Mouse (Mus musculus) hindbrain, postnatal 0 days (tissue): ENCODE data around the gene Pdlim5. TPM values are rescaled to one million over a fixed set of nuclear protein-coding genes. Genes with fewer than 3 reads are reported as not detected.

Source experiments
- ATAC-seq: fragments of 200-750 bp; cut with Nextera tagmentation; 2 replicates; pipeline ENCODE4 v1.8.0; 2017; ENCODE audit warnings: mild to moderate bottlenecking, moderate TSS enrichment, moderate library complexity
- DNase-seq: peaks from one replicate; pipeline ENCODE4 v3.0.0-alpha.2; 2015; ENCODE audit warnings: low spot score
- H3K27ac ChIP-seq: fragments of 300-500 bp; sonication (generic); 2 replicates; pipeline ENCODE4 v1.5.1; 2014; ENCODE audit warnings: mild to moderate bottlenecking
- H3K27me3 ChIP-seq: fragments of 300-500 bp; sonication (generic); 2 replicates; pipeline ENCODE4 v1.6.1; 2014; ENCODE audit warnings: low read length, mixed read lengths; ENCODE audit not compliant: insufficient read depth
- H3K36me3 ChIP-seq: fragments of 300-500 bp; sonication (generic); 2 replicates; pipeline ENCODE4 v1.6.1; 2014; ENCODE audit warnings: low read length, mixed read lengths; ENCODE audit not compliant: insufficient read depth
- H3K4me1 ChIP-seq: fragments of 300-500 bp; sonication (generic); 2 replicates; pipeline ENCODE4 v1.6.1; 2014; ENCODE audit warnings: antibody characterized with exemption, low read length, mixed read lengths; ENCODE audit not compliant: insufficient read depth
- H3K4me2 ChIP-seq: fragments of 300-500 bp; sonication (generic); 2 replicates; pipeline ENCODE4 v1.6.1; 2014; ENCODE audit warnings: low read depth, mild to moderate bottlenecking, low read length, moderate library complexity, mixed read lengths
- H3K4me3 ChIP-seq: fragments of 300-500 bp; sonication (generic); 2 replicates; pipeline ENCODE4 v1.5.1; 2014; ENCODE audit warnings: low read length
- H3K9ac ChIP-seq: fragments of 300-500 bp; sonication (generic); replicated peaks from 2 replicates; pipeline ENCODE4 v1.6.1; 2014; ENCODE audit warnings: mild to moderate bottlenecking, low read length, moderate library complexity, mixed read lengths
- H3K9me3 ChIP-seq: fragments of 300-500 bp; sonication (generic); 2 replicates; pipeline ENCODE4 v1.6.1; 2016; ENCODE audit warnings: low read length, mixed read lengths
- CTCF ChIP-seq: IDR thresholded peaks from 2 replicates; pipeline ENCODE4 v1.5.1; 2016; ENCODE audit warnings: antibody characterized with exemption, control low read depth, low read depth
- WGBS: fragments of 180-500 bp; shearing (Covaris S2); extraction: QIAGEN DNeasy Blood & Tissue Kit; methylation state at CpG from one replicate; pipeline ENCODE4 v1.1.7; 2014; 5-methylcytosine and 5-hydroxymethylcytosine counted together
- polyA plus RNA-seq: library from polyadenylated mRNA; unstranded; fragments of >200 nt; fragmentation: Nextera tagmentation; extraction: Ambion mirVana; gene quantifications from 2 replicates; pipeline ENCODE4 v1.2.1, GENCODE M21; 2015
- total RNA-seq: library from RNA; depleted of rRNA; stranded (reverse); fragments of >200 nt; gene quantifications from 2 replicates; pipeline ENCODE4 v1.2.3, GENCODE M21; 2014

Gene Pdlim5
- total and polyA plus RNA-seq, 2 experiments from 2014 or later = 17.0 to 29.7 TPM

DNA sequence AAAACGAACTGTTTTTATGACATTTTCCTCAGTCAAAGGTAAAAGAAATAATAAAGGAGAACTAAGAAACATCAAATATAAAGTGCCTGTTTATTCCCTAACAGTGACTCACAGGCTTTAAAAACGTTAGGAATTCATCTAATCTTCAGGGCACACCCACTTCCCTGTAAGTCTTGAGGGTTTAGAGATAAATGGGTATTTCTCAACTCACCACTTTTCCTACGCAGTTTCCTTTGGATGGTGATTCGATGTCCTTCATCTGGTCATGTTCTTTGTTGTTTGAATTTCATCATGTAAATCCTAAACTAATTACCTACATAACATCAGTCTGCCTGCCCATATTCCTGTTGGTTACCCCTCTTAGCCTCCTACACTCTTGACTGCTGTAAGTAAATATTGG, 62.8 kb downstream of the Pdlim5 start:
- TF ChIP-seq CTCF = no peak
- DNase-seq (no peak), ATAC-seq (no peak)
- no peaks in the 10 kb centered on the region for H3K27me3 ChIP-seq
- no peaks in the 10 kb centered on the region for H3K9me3 ChIP-seq
- no peak overlapping the region for H3K27ac ChIP-seq
- 80% methylated on average over 4 of the region's 4 CpGs for WGBS
- H3K4me3 ChIP-seq = no peak overlapping the region
- H3K4me1 ChIP-seq = no peaks in the 10 kb centered on the region
- H3K4me2 ChIP-seq = no peak overlapping the region
- no peak overlapping the region for H3K9ac ChIP-seq
- no peaks in the 10 kb centered on the region for H3K36me3 ChIP-seq

- no peak overlapping the region for H3K9ac ChIP-seq
- ATAC-seq = no peak
- 63% methylated on average over 4 of the region's 4 CpGs for WGBS
Measured at GRCm38 (mm10) chr3:142331872-142332554, 63.5 kb downstream of the Pdlim5 start.

DNA sequence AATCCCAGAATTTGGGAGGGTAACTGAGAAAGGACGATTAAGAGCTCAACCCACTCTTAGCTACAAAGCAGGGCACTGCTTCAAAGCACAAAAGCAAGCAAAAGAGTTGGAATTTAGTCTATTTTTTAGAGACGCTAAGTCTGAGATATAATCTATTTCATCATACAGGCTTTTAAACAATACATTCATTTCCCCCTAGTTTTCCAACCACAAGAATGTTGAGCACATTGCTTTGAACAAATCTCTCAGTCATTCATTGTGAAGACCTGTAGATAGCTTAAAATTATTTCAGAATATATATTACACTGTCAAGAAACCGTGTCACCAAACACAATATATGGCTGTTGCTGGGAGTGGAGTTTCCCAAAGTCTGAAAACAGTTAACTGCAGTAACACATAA, 65.1 kb downstream of the Pdlim5 start:
- Histone ChIP-seq H3K36me3 (no peaks in the 10 kb centered on the region), H3K9ac (no peak overlapping the region), H3K27ac (no peak overlapping the region), H3K4me1 (no peaks in the 10 kb centered on the region), H3K27me3 (no peaks in the 10 kb centered on the region), H3K4me2 (no peak overlapping the region), H3K4me3 (no peak overlapping the region), H3K9me3 (no peaks in the 10 kb centered on the region)
- 85% methylated on average over 3 of the region's 3 CpGs for WGBS
- DNase-seq = no peak
- no peak for TF ChIP-seq CTCF
- no peak for ATAC-seq

More at GRCm38 (mm10) chr3:142331872-142332554, 63.5 kb downstream of the Pdlim5 start:
- H3K4me3 ChIP-seq = no peak overlapping the region
- H3K27ac ChIP-seq = no peak overlapping the region
- no peak for DNase-seq
- no peaks in the 10 kb centered on the region for H3K27me3 ChIP-seq
- no peaks in the 10 kb centered on the region for H3K9me3 ChIP-seq
- H3K4me2 ChIP-seq = no peak overlapping the region
- H3K36me3 ChIP-seq = no peaks in the 10 kb centered on the region
- no peak for TF ChIP-seq CTCF
- no peaks in the 10 kb centered on the region for H3K4me1 ChIP-seq

GRCm38 (mm10) chr3:142323592-142323991, 71.9 kb downstream of the Pdlim5 start:
- H3K27me3 ChIP-seq = no peaks in the 10 kb centered on the region
- no peak overlapping the region for H3K4me3 ChIP-seq
- no peaks in the 10 kb centered on the region for H3K4me1 ChIP-seq
- H3K9ac ChIP-seq = no peak overlapping the region
- H3K27ac ChIP-seq = no peak overlapping the region
- no peak overlapping the region for H3K4me2 ChIP-seq
- no peak for TF ChIP-seq CTCF
- WGBS = 82% methylated on average over 6 of the region's 6 CpGs
- ATAC-seq (no peak), DNase-seq (no peak)
- no peaks in the 10 kb centered on the region for H3K9me3 ChIP-seq
- H3K36me3 ChIP-seq = no peaks in the 10 kb centered on the region

DNA sequence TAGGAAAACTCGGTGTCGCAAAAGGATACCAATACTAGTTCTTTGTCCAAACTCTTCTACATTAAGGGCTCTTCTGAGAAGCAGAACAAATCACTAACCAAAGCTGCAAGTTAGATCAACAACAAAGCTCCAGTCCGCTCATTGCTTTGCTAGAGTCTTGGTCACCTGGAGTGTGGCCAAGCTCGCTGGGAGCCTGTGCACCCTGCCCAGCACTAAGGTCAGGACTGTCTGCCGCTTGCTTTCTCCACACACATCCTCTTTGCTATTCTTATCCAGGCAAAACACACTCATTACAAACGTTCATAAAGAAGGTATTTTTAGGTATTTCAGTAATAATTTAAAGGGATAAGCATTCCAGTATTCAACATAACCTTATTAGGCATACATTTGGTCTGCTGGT, 73.6 kb downstream of the Pdlim5 start:
- no peaks in the 10 kb centered on the region for H3K4me1 ChIP-seq
- no peak for ATAC-seq
- H3K4me2 ChIP-seq = no peak overlapping the region
- no peaks in the 10 kb centered on the region for H3K9me3 ChIP-seq
- no peak overlapping the region for H3K4me3 ChIP-seq
- no peak overlapping the region for H3K9ac ChIP-seq
- no peak for TF ChIP-seq CTCF
- H3K36me3 ChIP-seq = no peaks in the 10 kb centered on the region
- H3K27ac ChIP-seq = no peak overlapping the region
- 35% methylated on average over 6 of the region's 6 CpGs for WGBS
- peak; percentile 62 for DNase-seq
- no peaks in the 10 kb centered on the region for H3K27me3 ChIP-seq

DNA sequence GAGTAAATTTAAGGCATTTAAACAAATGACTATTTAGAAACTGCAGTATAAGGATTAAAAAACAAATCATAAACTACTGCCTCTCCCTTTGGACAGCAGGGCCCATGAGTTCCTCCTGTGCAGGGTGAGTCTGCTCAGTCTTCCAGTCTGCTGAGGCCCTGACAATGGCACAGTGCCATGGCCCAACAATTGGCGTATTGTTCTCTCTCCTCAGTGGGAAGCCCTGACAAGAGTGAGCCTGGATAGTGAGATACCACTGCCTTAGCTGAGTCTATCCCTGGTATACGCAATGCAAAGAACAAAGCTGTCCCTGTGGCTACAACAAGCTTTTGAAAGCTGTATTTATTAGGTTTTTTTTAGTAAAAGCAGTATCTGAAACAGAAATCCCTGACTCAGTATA, 77.3 kb downstream of the Pdlim5 start:
- H3K9ac ChIP-seq = no peak overlapping the region
- no peaks in the 10 kb centered on the region for H3K27me3 ChIP-seq
- WGBS = 9% methylated on average over 2 of the region's 2 CpGs
- DNase-seq (peak; percentile 75), ATAC-seq (peak; percentile 95)
- no peaks in the 10 kb centered on the region for H3K36me3 ChIP-seq
- no peaks in the 10 kb centered on the region for H3K4me1 ChIP-seq
- H3K9me3 ChIP-seq = no peaks in the 10 kb centered on the region
- no peak overlapping the region for H3K4me3 ChIP-seq
- H3K4me2 ChIP-seq = no peak overlapping the region
- no peak for TF ChIP-seq CTCF
- peak overlapping the region; percentile 7; the same call in 1 of the 2 replicates for H3K27ac ChIP-seq

- Histone ChIP-seq H3K4me3 (no peak overlapping the region), H3K4me1 (no peaks in the 10 kb centered on the region), H3K27me3 (no peaks in the 10 kb centered on the region), H3K4me2 (no peak overlapping the region), H3K27ac (no peak overlapping the region), H3K9me3 (no peaks in the 10 kb centered on the region), H3K36me3 (no peaks in the 10 kb centered on the region), H3K9ac (no peak overlapping the region)
- WGBS = 29% methylated on average over 2 of the region's 2 CpGs
- no peak for TF ChIP-seq CTCF
- no peak for ATAC-seq
- no peak for DNase-seq
Measured at GRCm38 (mm10) chr3:142316138-142316740, 79.3 kb downstream of the Pdlim5 start.
